Mouse (Mus musculus) layer of hippocampus, adult 2 months (tissue): ENCODE measurements around the gene Hoxb8. TPM values are rescaled to one million over a fixed set of nuclear protein-coding genes. Genes with fewer than 3 reads are reported as not detected.

Source experiments
- DNase-seq, 2 experiments: peaks; one replicate each; pipeline ENCODE4 v3.0.0; 2022; ENCODE audit warnings: low spot score in 2 of 2
- H3K27ac ChIP-seq: fragments of 200-600 bp; 2 replicates; pipeline ENCODE4 v1.8.1; 2022
- H3K4me3 ChIP-seq: fragments of 200-600 bp; 2 replicates; pipeline ENCODE4 v1.8.1; 2022; ENCODE audit warnings: mild to moderate bottlenecking
- CTCF ChIP-seq: fragments of 200-600 bp; conservative IDR thresholded peaks from 2 replicates; pipeline ENCODE4 v1.8.1; 2022; ENCODE audit warnings: antibody characterized with exemption, mild to moderate bottlenecking, moderate library complexity
- microRNA-seq, 2 experiments: library from miRNA; unstranded; fragments of <30 nt; microRNA quantifications; one replicate each; pipeline ENCODE4 v1.2.0; 2021
- total RNA-seq, 2 experiments: library from RNA; stranded (reverse); gene quantifications; 2 replicates each; pipeline ENCODE4 v1.2.3; 2021

Hoxb8 gene
- total RNA-seq, 2 experiments from 2014 or later = not detected

GRCm38 (mm10) chr11:96320688-96321087 lies 39.0 kb downstream of the Hoxb8 start:
- no peak overlapping the region for H3K27ac ChIP-seq
- TF ChIP-seq CTCF = no peak
- no peak for DNase-seq
- no peak overlapping the region for H3K4me3 ChIP-seq

GRCm38 (mm10) chr11:96321846-96322245 lies 40.1 kb downstream of the Hoxb8 start:
- Histone ChIP-seq H3K4me3 (no peak overlapping the region), H3K27ac (no peak overlapping the region)
- no peak for DNase-seq
- TF ChIP-seq CTCF = no peak

DNA sequence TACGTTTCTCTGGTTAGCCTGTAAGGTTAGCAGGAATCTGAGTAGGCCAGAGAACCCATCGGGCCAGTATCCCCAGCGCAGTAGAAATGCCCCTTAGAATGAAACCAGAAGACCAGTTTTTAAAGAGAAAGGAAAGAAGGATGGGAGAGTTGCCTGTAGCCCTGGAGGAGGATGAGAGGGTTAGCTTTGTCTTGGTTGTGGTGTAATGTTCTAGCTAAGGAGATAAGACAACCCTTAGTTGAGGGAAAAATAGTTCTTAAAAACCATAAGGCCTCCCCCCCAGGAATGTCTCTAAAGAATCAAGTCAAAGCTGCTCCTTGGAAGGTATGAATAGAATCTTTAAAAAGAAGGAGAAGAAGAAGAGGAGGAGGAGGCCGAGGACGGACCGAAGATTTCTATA lies 41.0 kb downstream of the Hoxb8 start:
- no peak overlapping the region for H3K4me3 ChIP-seq

GRCm38 (mm10) chr11:96323154-96323553 lies 41.4 kb downstream of the Hoxb8 start, which contains the start of gene Hoxb3:
Gene Hoxb3 (plus strand): TSS chr11:96323326.
- Histone ChIP-seq H3K4me3 (no peak within 1 kb of the TSS), H3K27ac (no peak within 1 kb of the TSS)
- no peak for DNase-seq
- TF ChIP-seq CTCF = no peak

More for the DNA sequence above, 41.0 kb downstream of the Hoxb8 start:
- TF ChIP-seq CTCF = no peak
- DNase-seq = no peak
- no peak overlapping the region for H3K27ac ChIP-seq

GRCm38 (mm10) chr11:96324125-96324524 lies 42.4 kb downstream of the Hoxb8 start:
- no peak overlapping the region for H3K27ac ChIP-seq

DNA sequence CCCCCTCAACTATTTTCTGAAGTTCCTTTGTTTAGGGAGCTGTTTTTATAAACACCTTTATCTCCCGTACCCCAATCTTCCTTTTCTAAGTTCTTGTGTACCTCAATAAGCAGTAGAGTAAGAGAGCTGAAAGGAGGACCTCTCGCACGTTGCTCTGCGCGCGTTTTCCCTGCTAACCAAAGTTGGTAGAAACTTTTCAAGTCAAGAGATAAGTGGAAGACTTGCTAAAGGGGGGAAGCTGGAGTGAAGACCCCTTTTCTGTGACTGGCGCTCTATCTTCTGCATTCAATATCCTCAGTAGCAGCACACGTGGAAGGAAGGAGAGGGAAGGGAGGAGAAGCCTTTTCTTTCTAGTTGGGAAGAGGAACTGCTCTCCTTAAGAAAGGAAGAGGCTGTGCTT lies 43.3 kb downstream of the Hoxb8 start:
- no peak for DNase-seq
- Histone ChIP-seq H3K27ac (no peak overlapping the region), H3K4me3 (no peak overlapping the region)
- no peak for TF ChIP-seq CTCF

More at GRCm38 (mm10) chr11:96324125-96324524, 42.4 kb downstream of the Hoxb8 start:
- no peak for DNase-seq
- TF ChIP-seq CTCF = no peak
- no peak overlapping the region for H3K4me3 ChIP-seq

DNA sequence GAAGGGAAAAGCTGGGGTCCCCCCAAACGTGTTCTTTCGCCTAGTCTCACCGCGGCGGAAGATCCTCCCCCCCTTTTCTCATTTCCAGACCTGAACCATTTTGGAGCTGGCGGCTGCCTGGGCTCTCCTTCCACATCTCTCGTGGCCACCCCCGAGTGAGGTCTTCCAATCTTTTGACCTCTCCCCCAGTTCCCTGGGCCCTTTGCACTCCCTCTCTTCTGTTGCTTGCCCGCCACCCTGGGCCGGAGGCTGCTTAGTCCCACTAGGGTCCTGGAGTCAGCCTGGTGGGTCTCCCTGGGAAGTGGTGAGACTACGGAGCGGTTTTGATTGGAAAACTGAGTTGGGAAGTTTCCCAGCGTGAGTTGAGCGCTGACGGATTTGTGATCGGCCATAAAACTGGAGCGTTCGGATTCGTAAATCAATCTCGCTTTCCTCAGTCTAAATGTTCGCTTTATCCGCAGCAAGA lies 44.1 kb downstream of the Hoxb8 start:
- no peak overlapping the region for H3K4me3 ChIP-seq
- DNase-seq = no peak
- no peak overlapping the region for H3K27ac ChIP-seq
- no peak for TF ChIP-seq CTCF

- H3K27ac ChIP-seq = no peak overlapping the region
- DNase-seq = no peak
- TF ChIP-seq CTCF = no peak
- no peak overlapping the region for H3K4me3 ChIP-seq
These were observed 45.0 kb downstream of the Hoxb8 start for GRCm38 (mm10) chr11:96326705-96327104.

- no peak for DNase-seq
- Histone ChIP-seq H3K4me3 (no peak overlapping the region), H3K27ac (no peak overlapping the region)
- TF ChIP-seq CTCF = no peak
These were observed 45.4 kb downstream of the Hoxb8 start for GRCm38 (mm10) chr11:96327122-96327521.

- DNase-seq = no peak
- no peak overlapping the region for H3K4me3 ChIP-seq
- H3K27ac ChIP-seq = no peak overlapping the region
- TF ChIP-seq CTCF = no peak
These were observed 46.0 kb downstream of the Hoxb8 start for GRCm38 (mm10) chr11:96327750-96328149.

- no peak overlapping the region for H3K4me3 ChIP-seq
- no peak for TF ChIP-seq CTCF
- DNase-seq = no peak
- H3K27ac ChIP-seq = no peak overlapping the region
These were observed 46.9 kb downstream of the Hoxb8 start for GRCm38 (mm10) chr11:96328605-96329004.

- H3K27ac ChIP-seq = no peak overlapping the region
- H3K4me3 ChIP-seq = no peak overlapping the region
- TF ChIP-seq CTCF = no peak
- DNase-seq = no peak
These were observed 50.4 kb downstream of the Hoxb8 start for GRCm38 (mm10) chr11:96332105-96332504.

- TF ChIP-seq CTCF = no peak
- DNase-seq = no peak
- Histone ChIP-seq H3K27ac (no peak overlapping the region), H3K4me3 (no peak overlapping the region)
These were observed 50.9 kb downstream of the Hoxb8 start for GRCm38 (mm10) chr11:96332618-96333032.

DNA sequence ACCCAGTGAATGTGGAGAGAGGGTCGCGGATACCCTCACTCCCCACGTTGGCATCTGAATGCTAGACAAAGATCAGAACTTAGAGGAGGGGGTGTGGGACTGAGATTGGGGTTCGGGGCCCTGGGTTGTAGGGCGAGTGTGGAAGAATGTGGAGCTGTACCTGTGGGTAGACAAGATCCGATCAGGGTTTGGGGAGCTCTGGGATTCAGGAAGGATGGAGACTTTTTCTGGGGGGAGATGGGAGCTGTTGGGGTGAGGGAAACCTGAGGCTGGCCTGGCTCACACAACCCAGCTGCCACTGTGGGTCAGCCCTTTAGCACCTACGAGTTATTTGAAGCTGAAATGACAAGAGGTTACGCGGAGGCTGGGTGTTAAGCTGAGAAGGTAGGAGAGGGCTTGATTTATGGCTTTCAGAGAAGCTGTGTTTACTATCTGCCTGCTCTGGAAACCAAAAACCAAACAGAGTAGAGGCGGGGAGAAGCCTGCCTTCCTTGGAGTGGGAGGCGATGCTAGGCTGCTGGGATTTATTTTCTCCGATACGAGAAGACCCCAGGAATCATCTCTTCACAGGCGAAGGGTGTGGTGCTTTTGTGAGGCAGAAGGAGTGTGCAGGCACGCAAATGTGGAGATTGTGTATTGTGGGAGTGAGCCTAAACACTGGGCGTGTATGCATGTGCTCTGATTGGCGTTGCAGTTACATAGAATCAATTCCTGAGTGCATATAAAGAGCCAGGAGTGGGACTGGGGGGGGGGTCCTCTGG lies 51.7 kb downstream of the Hoxb8 start:
- DNase-seq = no peak
- Histone ChIP-seq H3K27ac (no peak overlapping the region), H3K4me3 (no peak overlapping the region)
- TF ChIP-seq CTCF = no peak

DNA sequence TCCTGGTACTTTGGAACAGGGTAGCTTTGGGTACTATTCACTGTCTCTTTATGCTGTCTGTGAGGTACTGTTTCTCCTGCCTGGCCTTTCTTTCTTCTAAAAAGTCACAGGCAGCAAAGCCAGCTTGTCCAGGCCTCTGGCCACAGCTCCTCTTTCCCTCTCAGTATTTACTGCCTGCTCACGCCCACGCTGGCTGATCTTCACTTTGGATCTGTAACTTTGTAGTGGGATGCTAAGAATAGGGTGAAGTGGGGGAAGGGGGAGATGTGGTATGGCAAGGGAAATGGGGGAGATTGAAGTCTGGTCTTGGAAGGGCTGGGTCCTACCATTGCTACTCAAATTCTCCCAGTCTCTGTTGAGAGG lies 52.3 kb downstream of the Hoxb8 start:
- DNase-seq = no peak
- no peak for TF ChIP-seq CTCF
- H3K27ac ChIP-seq = no peak overlapping the region
- H3K4me3 ChIP-seq = no peak overlapping the region

Small RNA genes within 50 kb of the gene (microRNA-seq; reads per million reads assigned to microRNA genes)
- 11.6 to 11.8 reads per million in 2 experiments for gene Mir10a
- 0 reads per million in 2 experiments for gene Mir196a-1

Other genes with a start within 250 kb of the Hoxb8 start
- 10 to 100 TPM; 92.8 to 96.8 TPM for gene Snf8, start 247.0 kb upstream of the Hoxb8 start, total RNA-seq
- 10 to 100 TPM; 54.4 to 56.2 TPM for gene Ube2z, start 216.5 kb upstream of the Hoxb8 start, total RNA-seq
- gene Atp5g1, start 206.2 kb upstream of the Hoxb8 start, total RNA-seq = 100 to 1,000 TPM; 409 to 414 TPM
- gene Calcoco2, start 169.9 kb upstream of the Hoxb8 start, total RNA-seq = not detected
- under 1 TPM; 0.22 to 0.46 TPM for gene Ttll6, start 148.1 kb upstream of the Hoxb8 start, total RNA-seq
- gene Hoxb13, start 87.6 kb upstream of the Hoxb8 start, total RNA-seq = not detected
- not detected for gene Hoxb9, start 10.4 kb upstream of the Hoxb8 start, total RNA-seq
- gene Hoxb7, start 4.7 kb downstream of the Hoxb8 start, total RNA-seq = not detected
- not detected for gene Hoxb6, start 10.6 kb downstream of the Hoxb8 start, total RNA-seq
- gene Hoxb5, start 21.4 kb downstream of the Hoxb8 start, total RNA-seq = not detected
- gene Hoxb4, start 36.4 kb downstream of the Hoxb8 start, total RNA-seq = not detected
- not detected for gene Hoxb3, start 41.4 kb downstream of the Hoxb8 start, total RNA-seq
- not detected for gene Hoxb2, start 68.6 kb downstream of the Hoxb8 start, total RNA-seq
- gene Hoxb1, start 83.8 kb downstream of the Hoxb8 start, total RNA-seq = not detected
- gene Skap1, start 182.7 kb downstream of the Hoxb8 start, total RNA-seq = 1 to 10 TPM; 1.0 to 1.2 TPM